Mouse (Mus musculus) neural tube, embryonic 10.5 days (tissue): Measurements from ENCODE around the gene Arsa.

ENCODE experiments used
- DNase-seq: peaks from one replicate; pipeline ENCODE4 v3.0.0-alpha.2; 2017; ENCODE audit warnings: low spot score; ENCODE audit errors: extremely low spot score

Gene Arsa

DNA sequence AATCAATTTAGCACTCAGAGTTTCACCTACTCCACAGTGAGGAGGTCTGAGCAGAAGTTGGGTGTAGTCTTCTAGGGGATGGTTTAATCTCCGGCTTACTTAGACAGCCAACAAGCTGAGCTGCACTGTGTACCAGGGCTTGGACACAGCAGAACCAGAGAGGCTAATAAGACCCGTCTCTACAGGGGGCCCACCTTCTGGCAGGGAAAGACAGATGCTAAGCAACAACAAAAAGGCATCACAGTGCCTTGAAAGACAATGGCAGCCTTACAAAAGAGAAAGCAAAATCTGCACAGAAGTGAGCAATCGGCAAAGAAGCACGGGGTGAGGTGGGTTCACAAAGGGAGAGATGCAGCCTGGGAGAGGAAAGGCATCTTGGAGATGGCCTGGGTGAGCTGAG lies 18.9 kb upstream of the Arsa start:
- DNase-seq, result no peak

- no peak for DNase-seq
Observed at GRCm38 (mm10) chr15:89494970-89495369, 17.7 kb upstream of the Arsa start.

DNA sequence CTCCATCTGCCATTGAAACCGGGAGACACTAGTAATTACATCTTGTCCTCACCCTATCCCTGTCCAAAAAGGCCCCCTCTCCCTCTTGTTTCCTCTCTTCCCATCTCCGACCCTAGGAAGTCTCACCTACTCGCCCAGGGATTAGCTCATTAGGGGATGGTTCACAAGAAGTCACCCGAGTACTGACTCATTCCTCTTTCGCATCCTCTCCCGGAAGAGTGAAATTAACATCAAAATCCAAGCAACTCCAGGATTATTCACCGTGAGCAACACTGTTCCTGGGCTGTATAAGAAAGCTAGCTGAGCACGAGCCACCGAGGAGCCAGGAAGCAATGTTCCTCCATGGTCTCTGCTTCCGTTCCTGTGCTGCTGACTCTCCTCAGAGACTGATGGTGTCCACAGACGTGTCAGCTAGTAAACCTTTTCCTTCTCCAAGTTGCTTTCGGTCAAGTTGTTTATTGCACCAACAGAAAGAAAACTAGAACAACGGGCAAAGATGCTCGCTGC lies 11.4 kb upstream of the Arsa start:
- DNase-seq, result no peak

- DNase-seq, result no peak
Observed at GRCm38 (mm10) chr15:89488182-89488581, 11.0 kb upstream of the Arsa start.

DNA sequence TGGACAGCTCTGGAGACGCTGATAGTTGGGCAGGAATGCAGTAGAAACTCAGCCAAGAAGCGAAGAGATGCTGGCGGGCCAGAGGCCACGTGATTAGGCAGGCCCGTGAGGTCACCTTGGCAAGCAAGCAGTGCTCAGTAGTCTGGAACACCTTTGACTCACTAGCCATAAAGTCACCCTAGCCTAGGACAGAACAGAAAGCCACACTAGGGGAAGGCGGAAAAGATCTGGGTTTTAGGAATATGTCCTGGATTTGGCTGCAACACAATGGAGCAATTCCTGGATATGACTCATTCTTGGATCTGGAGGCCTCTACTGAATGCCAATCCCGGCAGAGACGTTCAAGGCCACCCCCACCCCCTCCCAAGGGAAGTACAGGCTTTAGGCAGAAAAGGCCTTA lies 3.4 kb upstream of the Arsa start:
- no peak for DNase-seq

- DNase-seq, result no peak
Observed at GRCm38 (mm10) chr15:89478622-89479021, 1.4 kb upstream of the Arsa start.

GRCm38 (mm10) chr15:89477806-89478205 lies 581 bp upstream of the Arsa start:
- no peak for DNase-seq

- DNase-seq, result no peak
Observed at GRCm38 (mm10) chr15:89476475-89476815, 780 bp downstream of the Arsa start.

DNA sequence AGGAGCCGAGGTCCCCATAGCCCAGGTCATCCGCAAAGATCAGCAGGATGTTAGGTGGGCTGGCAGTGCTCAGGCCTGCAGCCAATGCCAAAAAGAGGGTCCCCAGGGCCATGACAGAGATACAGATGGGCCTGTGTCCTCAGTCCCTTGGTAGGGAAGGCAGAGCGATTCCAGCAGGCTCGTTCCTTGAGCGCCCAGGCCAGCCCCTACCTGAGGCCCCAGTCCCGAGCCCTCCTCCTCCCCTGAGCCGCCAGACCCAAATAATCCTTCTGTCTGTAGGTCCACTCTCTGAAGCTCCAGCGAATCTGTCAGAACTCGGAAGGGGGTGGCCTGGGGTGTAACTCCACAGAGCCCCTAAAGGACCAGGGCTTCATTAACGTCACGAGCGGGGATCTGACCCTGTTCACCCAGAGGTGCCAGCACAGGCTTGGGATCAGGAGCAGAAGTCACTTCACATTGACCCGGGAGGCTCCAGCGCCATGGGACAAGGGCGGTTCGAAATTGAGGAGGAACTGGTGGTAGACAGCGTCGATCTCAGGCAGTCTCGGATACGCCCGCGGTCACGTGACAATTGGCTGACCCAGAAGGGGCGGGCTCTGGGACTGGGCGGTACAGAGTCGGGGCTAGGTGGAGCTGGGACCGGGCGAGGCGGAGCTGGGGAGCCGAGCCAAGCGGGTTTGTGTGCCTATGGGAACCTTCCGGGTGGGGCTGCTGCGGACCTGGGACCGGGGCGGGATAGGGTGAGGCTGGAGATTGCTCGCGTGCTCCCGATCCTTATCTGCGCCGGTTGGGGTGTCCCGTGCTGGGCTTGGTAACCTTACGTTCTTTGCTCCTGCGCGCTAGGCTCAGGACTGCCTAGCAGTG lies 1.4 kb downstream of the Arsa start:
- DNase-seq, result peak; percentile 85

DNA sequence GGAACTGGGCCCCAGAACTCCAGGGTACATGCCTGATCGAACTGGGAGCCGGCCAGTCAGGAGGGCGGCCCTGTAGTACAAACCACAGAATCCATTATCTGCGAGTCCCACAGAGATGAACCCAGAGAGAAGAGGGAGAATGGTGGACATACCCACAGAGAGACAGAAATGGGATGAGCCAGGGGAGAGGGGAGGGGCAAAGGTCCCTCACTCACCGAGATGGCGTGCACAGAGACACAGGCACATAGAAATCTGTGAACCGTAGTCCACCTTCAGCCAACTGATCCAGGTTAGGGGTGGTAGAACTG lies 2.0 kb downstream of the Arsa start:
- no peak for DNase-seq

DNA sequence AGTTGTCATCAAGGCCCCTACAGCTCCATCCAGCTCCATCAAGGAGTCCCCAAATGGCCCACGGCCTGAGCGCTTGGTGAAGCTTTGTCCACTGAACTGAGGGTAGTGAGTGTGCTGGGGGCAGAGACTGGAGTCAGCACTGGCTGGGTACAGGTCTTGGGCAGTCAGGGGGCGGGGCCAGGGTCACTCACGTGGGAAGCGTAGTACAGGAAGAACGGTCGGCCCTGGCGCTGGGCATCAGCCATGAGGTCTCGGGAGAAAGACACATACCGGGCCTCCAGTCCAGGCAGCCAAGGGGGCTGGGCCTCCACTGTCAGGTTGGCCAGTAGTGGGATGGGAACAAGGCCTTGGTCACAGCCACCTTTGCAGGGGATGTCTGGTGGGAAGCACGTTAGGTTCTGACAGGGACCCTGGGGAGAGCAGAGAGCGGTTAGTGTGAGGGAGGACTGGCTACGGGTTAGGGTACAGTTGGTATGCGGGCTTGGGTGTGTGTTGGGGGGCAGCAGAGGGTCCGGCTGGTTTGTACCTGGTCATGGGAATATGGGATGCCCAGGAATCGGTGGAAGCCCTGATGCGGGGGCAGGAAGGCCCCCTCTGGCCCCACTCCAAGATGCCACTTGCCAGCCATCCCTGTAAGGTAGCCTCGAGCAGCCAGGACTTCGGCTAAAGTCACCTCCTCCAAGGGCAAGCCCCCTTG lies 2.5 kb downstream of the Arsa start:
- no peak for DNase-seq

GRCm38 (mm10) chr15:89473921-89474320 lies 3.3 kb downstream of the Arsa start:
- DNase-seq, result no peak

DNA sequence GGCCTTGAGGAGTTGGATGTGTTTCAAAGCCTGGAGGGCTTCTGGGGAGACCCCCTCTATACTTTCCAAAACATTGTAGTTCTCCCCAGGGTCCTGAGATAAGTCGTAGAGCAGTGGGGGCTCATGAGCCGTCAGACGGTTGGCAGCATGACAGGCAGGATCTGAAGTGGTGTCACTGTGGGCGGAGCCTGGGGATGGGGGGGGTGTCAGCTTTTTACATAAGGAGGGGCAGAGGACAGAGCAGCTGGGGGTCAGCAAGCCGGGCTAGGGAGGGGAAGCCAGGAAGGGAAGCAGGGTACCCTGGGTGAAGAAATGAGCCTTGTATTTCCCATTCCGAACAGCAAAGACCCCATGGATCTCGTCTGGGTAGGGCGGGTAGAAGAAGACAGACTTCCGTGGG lies 3.9 kb downstream of the Arsa start:
- no peak for DNase-seq

DNA sequence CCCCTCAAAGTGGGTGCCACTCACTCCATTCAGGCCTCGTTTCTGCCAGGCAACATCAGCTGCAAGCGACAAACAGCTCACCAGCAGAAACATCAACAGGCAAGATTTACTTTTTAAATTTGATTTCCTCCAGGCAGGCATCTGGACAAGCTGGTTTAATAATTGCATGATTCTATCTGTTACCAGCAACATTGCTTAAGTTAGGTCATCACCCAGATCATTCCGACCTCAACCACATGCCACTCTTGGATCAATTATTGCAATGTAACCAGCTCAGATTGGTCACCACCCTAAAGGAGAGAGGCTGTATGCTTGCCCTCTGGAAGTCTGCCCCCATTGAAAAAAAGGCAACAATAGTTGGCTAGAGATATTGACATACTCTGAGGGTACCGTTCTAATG lies 5.7 kb downstream of the Arsa start:
- DNase-seq, result no peak

- DNase-seq, result no peak
Observed at GRCm38 (mm10) chr15:89468577-89468976, 8.6 kb downstream of the Arsa start.

- DNase-seq, result no peak
Observed at GRCm38 (mm10) chr15:89465052-89465451, 12.2 kb downstream of the Arsa start.

DNA sequence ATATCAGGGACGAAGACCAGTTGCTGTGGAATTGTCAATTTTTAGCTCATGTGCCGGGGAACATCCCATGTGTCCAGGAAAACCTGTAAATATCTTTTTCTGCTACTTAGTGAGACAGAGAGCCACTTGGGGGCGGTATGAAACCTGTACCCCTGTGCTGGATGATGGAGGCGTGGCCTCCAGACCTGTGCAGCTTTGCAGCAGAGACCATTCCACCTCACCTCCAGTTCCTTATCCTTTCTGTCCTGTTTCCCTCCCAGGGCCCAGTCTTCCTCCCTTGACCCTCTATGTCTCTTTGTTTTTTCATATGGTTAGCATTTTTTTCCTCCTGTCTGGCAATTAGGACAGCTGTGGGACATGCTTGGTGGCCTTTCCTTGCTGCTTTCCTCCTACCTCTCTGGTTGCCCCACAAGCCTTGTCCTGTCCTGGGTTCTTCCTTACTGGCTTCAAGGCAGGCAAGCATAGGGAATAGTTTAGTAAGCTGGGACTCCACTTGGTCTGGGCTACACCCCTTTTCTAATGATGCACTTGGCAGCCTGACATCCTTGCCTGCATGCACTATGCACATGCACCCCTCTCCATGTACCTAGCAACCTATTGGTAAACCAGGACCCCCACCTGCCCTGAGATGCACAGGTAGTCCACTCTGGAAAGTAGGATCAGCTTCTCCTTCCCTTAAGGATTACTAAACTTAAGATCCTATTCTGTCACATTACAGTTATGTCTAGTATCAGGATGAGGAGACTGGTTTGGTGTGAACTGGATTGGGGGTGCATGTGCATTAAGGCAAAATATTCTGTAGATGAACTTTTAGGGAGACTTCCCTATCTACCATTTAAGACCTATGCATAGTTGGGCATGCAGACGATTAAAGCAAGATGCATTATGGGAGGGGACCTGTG lies 13.6 kb downstream of the Arsa start:
- no peak for DNase-seq

DNA sequence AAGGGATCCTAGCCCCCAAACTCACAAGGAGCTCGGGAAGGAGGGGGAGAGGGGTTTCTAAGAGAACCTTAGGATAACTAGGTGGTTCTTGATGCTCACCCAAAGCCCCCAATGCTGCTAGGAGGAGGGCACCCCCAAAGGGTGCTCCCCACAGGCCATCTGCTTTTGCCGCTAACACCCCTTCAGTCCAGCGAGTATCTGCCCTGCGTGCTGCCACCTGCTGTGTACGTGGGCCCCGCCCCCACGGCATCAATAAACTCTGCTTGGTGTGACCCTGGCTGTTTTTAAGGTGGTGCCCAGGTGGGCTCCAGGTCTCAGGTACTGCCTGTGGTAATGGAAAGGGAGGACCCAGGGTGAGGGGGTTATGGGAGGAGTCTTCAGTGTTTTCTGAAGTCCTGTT lies 15.0 kb downstream of the Arsa start:
- no peak for DNase-seq

- DNase-seq, result no peak
Observed at GRCm38 (mm10) chr15:89461321-89461720, 15.9 kb downstream of the Arsa start.

DNA sequence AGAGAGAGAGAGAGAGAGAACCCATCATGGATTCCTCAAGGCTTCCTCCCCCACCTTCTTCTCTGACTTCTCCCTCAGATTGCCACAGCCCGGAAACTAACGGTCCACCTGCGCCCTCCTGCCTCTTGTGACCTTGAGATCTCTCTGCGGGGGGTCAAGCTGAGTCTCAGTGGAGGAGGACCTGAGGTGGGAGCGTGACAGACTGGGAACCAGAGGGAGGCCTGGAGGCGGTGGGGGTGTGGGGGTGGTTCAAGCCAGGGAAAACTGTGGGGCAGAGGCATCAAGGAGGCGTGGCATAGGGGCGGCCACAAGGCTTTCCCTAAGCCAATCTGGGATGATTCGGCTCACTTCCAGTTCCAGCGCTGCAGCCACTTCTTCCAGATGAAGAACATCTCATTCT lies 16.9 kb downstream of the Arsa start:
- no peak for DNase-seq

DNA sequence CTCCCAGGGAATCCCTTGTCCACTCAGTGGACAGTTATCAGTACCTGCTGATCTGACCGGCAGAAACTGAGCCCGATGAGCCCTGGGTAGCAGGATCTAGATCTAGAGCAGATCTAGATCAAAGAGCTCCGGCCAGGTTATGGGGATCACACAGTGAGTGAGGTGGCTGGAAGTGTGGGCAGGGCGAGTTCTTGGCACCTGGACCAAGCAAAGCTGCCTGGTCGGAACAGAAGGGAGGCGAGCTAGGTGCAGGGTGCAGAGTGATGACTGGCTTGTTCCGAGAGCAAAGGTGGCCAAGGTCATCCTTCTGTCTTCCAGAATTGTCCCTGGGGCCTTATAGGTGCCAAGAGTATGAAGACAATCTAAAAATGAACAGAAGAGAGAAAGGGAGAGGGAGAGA lies 17.4 kb downstream of the Arsa start:
- DNase-seq, result no peak

DNA sequence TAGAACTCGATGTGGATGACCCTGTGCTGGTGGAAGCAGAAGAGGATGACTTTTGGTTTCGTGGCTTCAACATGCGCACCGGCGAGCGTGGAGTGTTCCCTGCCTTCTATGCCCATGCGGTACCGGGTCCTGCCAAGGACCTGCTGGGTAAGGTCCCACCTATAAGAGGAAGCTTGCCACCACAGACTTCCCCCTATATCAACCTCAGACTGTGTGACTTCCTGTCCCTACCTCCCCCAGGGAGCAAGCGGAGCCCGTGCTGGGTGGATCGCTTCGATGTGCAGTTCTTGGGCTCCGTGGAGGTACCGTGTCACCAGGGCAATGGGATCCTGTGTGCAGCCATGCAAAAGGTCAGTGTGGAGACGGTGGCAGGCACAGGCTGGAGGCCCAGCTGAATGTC lies 18.3 kb downstream of the Arsa start:
- no peak for DNase-seq
